Mouse (Mus musculus): ENCODE measurements around the gene Il9r.

Il9r gene

DNA sequence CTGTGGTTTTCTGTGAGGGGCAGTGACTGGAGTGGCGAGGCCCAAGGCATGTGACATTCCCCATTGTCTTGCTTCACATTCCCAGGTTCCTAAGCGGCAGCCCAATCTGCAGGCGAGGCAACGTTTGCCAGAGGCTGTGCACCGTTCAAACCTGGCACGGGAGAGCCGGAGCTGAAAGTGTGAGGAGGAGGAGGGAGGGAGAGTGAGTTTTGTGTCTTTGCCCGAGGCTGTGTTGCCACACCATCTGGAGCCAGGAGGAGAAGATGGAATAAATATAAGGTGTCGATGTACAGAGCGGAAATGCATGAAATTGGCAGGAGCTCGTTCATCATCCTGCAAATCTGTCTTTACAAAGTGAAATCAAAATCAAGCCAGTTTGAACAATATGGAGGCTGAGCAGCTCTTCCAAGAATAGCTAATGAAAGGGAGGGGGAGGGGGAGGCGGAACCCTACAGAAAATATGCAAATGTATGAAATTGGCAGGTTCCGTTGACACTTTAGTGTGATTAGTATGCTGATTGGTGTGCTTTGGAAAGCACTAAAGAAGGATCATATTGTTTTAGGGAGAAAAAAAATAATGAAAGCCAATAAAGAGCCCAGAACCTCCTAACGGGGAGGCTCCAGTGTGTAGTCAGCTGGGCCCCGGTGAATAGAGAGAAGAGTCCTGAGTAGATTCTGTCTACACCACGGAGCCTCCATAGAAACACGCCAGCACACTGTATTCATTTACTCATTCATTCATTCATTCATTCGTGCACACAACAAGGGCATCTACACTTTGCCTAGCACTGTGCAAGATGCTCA lies 42.1 kb downstream of the Il9r start:
- peak; percentile 62 to 86 for DNase-seq (ENCODE audit: low spot score in 2 of 2)

DNA sequence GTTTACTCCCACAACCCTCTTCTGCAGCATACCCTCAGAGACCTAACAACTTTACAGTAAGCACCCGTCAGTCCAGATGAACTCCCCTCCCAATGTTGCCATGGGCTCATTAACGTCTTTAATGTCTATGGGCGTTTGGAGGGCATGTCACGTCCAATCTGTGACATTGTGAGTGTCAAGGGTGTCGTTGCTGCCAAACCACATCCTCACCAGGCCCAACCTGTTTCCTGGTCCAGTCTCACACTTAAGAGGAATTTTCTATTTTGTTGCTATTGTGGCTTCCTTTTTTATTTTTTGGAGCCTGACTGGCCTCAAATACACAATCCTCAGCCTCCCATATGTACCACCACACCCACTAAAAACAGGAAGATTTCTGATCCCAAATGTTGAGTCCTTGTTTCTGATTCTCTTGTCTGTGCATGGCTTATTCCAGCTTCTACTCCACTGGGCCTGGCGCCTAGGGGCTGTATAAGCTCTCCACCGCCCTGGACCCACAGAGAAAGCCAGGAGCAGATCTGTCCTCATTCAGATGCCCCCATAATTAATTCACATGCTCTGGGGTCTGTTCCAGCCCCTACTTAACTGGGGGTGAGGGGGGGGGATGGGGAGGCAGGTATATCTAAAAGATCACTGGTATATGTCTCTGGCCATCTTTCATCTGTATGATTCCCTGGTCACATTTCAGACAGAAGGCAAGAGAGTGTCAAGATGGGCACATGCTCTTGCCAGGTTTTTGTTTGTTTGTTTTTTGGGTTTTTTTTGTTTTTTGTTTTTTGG lies 43.0 kb downstream of the Il9r start:
- DNase-seq (ENCODE audit: low spot score in 2 of 2), result no peak

DNA sequence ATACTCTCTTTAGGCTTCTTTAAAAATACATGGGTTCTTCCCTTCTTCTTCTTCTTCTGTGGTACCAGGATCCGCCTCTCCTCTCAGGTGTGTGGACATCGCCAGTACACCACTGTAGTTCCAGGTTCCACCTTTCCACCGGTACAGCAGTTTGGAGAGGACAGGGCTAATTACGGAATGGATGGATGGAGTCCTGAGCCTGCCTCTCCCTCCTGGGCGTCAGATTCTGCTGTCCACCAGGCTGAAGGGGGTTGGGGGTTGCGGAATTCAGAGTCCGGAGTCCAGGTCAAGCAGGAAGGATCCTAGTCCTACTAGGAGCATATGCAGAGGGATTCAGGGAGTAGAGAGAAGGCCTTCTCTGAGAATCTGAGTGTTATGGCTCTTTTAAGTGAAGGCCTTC lies 46.9 kb downstream of the Il9r start:
- no peak for DNase-seq (ENCODE audit: low spot score in 2 of 2)

DNA sequence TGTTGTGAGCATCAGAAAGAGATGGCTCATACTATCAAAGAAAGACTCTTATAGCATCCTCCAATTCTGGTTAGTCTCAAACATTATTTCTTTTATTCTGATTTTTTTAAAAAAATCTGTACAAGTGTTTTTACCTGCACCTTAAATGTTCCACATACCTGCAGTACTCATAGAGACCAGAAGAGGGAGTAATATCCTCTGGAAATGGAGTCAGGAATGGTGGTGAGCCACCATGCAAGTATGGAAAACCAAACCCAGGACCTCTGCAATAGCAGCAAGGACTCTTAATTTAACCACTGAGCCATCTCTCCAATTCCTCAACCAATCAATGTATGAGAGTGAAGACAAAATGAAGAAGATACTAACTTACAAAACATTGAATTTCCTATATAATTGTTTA lies 47.3 kb downstream of the Il9r start:
- DNase-seq (ENCODE audit: low spot score in 2 of 2), result no peak

DNA sequence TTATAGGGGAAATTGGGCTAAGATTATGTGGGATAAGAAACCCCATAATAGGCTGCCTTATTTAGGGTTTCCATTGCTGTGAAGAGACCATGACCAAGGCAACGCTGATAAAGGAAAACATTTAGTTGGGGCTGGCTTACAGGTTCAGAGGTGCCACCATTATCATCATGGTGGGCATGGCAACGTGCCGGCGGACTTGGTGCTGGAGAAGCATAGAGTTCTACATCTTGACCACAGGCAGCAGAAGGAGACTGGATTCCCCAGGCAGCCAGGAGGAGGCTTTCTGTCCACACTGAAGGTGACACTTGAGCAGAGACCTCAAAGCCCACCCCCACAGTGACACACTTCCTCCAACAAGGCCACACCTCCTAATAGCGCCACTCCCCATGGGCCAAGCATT lies 48.8 kb downstream of the Il9r start:
- no peak for DNase-seq (ENCODE audit: low spot score in 2 of 2)

DNA sequence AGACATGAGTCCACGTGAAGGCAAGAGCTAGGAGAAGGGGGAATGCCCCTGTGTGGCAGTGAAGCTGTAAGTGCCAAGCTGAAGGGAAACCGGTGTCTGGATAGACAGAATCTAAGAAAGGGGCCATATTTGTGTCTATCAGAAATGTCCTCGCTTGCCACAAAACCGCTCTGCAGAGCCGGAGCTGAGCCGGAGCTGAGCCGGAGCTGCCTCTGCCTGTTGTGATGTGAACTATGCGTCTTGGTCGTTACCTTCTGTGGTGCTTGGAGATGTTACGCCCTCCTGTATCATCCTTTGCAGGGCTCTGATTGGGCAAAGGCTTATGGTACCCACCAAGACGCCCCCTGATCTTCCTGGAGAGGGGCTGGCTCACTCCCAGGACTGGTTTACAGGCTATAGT lies 50.5 kb downstream of the Il9r start:
- DNase-seq (ENCODE audit: low spot score in 2 of 2), result no peak

DNA sequence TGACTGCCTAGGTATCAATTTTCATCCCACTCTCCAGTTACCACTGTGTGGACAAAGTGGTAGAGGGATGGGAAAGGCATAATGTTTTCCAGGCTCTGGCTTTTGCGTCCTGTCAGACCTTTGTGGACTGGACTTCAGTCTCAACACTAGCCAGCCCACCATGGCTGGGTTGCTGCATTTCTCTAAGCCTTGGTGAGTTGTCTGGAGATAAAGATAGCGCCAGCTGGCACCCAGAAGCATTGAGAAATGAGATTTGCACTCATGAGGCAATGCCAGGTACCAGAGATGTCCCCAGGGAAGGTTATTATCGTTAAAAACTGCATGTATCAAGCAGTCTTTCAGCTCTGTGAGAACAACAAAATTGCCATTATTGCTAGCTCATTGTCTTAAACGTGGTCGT lies 57.3 kb downstream of the Il9r start:
- no peak for DNase-seq (ENCODE audit: low spot score in 2 of 2)

DNA sequence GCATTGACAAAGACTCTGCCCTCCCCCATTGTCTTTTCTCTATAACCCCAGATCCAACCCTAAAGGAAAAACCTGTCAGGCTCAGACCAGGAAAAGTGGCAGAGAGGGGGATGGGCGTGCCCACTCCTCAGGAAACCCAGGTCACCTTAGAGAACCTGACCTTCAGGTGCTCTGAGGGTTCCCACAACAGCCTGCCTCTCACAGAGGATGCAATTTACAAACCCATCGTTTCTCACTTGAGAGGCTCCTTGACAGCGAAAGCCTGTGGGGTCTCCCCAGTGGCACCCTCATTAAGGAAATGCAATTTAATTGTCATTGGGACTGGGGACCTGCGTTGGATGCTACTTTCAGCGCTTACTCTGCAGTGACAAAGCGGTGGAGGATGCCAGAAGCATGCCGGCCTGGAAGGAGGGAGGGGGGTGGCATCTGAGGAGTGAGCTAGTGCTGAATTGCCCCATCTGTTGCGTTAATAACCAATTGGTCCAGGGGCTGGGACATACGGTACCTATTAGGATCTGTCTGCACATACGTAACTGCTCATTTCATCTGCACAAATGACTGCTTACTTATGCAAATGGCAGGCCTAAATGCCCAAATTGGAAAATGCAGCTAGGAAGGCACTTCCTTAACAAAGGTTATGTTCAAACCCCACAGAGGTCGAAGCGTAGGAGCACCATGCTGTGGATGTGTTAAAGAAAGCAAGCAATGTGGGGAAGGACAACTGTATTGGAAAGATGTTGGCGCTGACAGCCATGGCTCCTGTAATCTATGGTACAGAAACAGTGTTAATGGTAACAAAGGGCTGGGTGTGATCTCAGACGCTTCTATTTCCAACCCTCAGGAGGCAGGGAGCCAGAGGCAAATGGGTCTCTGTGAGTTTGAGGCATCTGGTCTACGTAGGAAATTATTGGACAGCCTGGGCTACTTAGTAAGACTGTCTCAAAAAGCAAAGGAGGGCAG lies 58.2 kb downstream of the Il9r start:
- DNase-seq (ENCODE audit: low spot score in 2 of 2), result no peak

DNA sequence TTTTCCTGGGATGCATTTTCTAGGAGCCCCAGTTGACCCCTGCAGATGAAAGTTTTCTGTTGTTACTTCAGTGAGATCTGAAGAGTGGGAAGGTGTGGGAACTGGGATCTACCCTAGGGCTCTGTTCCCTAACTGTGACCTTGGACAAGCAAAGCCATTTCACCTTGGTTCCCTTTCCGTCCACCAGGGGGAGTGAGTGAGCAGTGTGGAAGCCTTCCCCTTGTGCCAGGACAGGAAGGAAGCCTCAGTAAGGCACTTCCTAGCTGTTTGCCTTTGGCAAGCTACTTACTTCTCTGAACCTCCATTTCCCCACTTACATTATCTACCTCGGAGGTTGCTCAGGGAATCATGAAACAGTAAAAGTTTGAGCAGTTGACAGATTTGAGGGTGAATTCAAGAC lies 59.0 kb downstream of the Il9r start:
- DNase-seq (ENCODE audit: low spot score in 2 of 2), result peak in 1 of 2 experiments; percentile 73

DNA sequence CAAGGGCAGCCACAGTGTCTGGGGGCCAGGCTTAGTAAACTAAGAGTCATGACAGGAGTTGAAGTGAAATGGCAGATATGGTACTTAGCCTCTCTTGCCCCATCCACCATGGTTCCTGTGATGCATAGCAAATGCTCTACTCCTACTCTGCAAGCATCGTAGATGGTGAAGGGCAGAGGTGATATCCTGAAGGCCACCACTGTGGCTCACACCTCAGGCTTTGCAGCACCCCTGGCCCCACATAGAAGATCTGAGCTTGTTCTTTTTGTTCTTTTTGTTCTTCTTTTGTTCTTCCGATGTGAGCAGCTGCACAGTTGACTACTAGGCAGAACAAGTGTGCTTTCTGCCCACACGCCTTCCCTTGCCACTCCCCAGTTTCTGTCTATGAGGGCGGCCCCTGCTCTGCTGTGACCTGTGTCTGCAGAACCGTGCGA lies 60.5 kb downstream of the Il9r start:
- DNase-seq (ENCODE audit: low spot score in 2 of 2), result no peak

DNA sequence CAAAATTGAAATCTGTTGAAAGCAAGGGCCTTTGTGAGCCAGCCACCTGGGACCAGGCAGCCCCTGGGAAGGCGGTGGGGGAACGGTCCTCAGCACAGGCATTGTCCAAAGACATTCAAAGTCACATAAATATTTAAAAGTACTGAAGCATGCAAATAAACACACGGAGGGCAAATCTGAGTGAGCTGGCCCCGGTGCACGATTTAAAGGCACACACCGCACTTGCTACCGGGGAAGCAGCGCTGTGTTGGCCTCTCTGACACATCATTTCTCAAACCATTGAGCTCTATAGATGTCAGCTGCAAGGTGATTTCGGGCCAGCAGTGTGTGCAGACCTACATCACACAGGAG lies 61.5 kb downstream of the Il9r start:
- no peak for DNase-seq (ENCODE audit: low spot score in 2 of 2)

DNA sequence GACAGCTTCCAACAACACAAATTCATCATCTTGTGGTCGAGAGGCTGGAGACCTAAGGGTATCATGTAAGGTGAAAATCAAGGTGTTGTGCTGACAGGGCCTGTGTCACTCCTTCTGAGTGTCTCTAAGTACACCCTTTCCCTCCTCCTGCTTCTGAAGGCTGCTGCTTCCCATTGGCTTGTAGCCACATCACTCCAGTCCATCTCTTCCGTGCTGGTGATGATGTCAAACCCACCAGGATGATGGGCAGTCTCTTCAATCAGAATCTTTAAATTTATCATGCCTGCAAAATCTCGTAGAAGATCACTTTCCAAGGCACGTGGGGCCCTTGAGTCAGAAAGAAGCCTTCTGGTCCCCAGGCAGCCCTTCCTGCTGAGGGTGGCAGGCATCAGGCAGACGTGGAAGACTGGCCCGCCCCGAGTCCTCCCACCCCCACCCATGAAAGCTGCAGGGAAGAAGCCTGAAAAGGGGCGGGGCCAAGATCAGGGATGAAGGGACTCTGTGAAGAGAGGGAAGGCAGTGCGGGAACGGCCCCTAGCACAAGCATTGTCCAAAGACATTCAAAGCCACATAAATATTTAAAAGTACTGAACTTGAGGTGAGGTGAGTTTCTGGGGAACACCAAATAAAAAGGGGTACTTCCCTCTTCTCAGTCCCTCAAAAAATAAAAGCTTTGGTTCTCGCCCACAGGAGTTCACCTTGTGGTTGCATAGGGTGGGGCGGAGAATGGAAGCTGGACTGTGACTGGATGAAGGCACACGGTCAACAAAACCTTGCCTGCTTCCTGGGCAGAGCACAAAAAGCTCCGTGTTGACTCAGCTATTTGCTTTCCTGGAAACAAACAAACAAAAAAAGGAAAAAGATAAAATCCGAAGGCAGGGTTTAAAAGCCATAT lies 62.1 kb downstream of the Il9r start:
- no peak for DNase-seq (ENCODE audit: low spot score in 2 of 2)
